Mouse (Mus musculus) MEL (cell line): Measurements from ENCODE around the gene Rorb. TPM values are rescaled to one million over a fixed set of nuclear protein-coding genes. Genes with fewer than 3 reads are reported as not detected.

ENCODE experiments used
- DNase-seq: peaks from one replicate; pipeline ENCODE4 v3.0.0; 2011; ENCODE audit warnings: low read depth, low spot score
- H3K27ac ChIP-seq: 2 replicates; pipeline ENCODE4 v1.5.1; 2012; ENCODE audit warnings: low read depth, mild to moderate bottlenecking, control low read depth, low read length, moderate library complexity; ENCODE audit not compliant: control insufficient read depth
- H3K27me3 ChIP-seq, 2 experiments: fragments of 150-350 bp in 1 of 2; sonication (generic) in 1 of 2; 2 replicates each; pipeline ENCODE4 v1.6.1; 2012; ENCODE audit warnings: low read length in 2 of 2, mild to moderate bottlenecking in 2 of 2, improper control_type of control experiment in 1 of 2, moderate library complexity in 1 of 2; ENCODE audit not compliant: insufficient read depth in 2 of 2, control insufficient read depth in 1 of 2
- H3K36me3 ChIP-seq, 2 experiments: 2 replicates each; pipeline ENCODE4 v1.6.1; 2012 to 2014; ENCODE audit warnings: low read length in 2 of 2, improper control_type of control experiment in 1 of 2, inconsistent platforms in 1 of 2, mild to moderate bottlenecking in 1 of 2; ENCODE audit not compliant: insufficient read depth in 2 of 2, control insufficient read depth in 1 of 2
- H3K4me1 ChIP-seq, 2 experiments: fragments of 150-350 bp in 1 of 2; sonication (generic) in 1 of 2; 2 replicates each; pipeline ENCODE4 v1.6.1; 2012; ENCODE audit warnings: low read length in 2 of 2, improper control_type of control experiment in 1 of 2, mild to moderate bottlenecking in 1 of 2; ENCODE audit not compliant: insufficient read depth in 2 of 2, control insufficient read depth in 1 of 2
- H3K4me3 ChIP-seq, 2 experiments: fragments of 150-350 bp in 1 of 2; sonication (generic) in 1 of 2; 2 replicates each; pipeline ENCODE4 v1.5.1; 2012; ENCODE audit warnings: low read depth in 2 of 2, low read length in 2 of 2, mild to moderate bottlenecking in 2 of 2, moderate library complexity in 2 of 2, control low read depth in 1 of 2, improper control_type of control experiment in 1 of 2; ENCODE audit not compliant: control insufficient read depth in 1 of 2, insufficient read depth in 1 of 2
- H3K79me2 ChIP-seq: 2 replicates; pipeline ENCODE4 v1.6.1; 2012; ENCODE audit warnings: mild to moderate bottlenecking, low read length, moderate library complexity; ENCODE audit not compliant: control insufficient read depth, poor library complexity, insufficient read depth
- H3K9ac ChIP-seq: 2 replicates; pipeline ENCODE4 v1.6.1; 2012; ENCODE audit warnings: low read depth, mild to moderate bottlenecking, control low read depth, low read length, moderate library complexity; ENCODE audit not compliant: control insufficient read depth, poor library complexity, severe bottlenecking
- H3K9me3 ChIP-seq: fragments of 150-350 bp; sonication (generic); replicated peaks from 2 replicates; pipeline ENCODE4 v1.6.1; 2012; ENCODE audit warnings: mild to moderate bottlenecking, low read length, improper control_type of control experiment, moderate library complexity; ENCODE audit not compliant: insufficient read depth
- BHLHE40 ChIP-seq: IDR thresholded peaks from 2 replicates; pipeline ENCODE4 v1.6.1; 2012; ENCODE audit warnings: low read depth, mild to moderate bottlenecking, inconsistent platforms, low read length, improper control_type of control experiment, borderline replicate concordance
- CHD1 ChIP-seq: IDR thresholded peaks from 2 replicates; pipeline ENCODE4 v1.6.1; 2012; ENCODE audit warnings: low read depth, mild to moderate bottlenecking, inconsistent platforms, low read length, improper control_type of control experiment
- CHD2 ChIP-seq: IDR thresholded peaks from 2 replicates; pipeline ENCODE4 v1.6.1; 2011; ENCODE audit warnings: low read length, improper control_type of control experiment
- ELF1 ChIP-seq: IDR thresholded peaks from 2 replicates; pipeline ENCODE4 v1.6.1; 2014; ENCODE audit warnings: low read depth, mild to moderate bottlenecking, inconsistent platforms, low read length, improper control_type of control experiment, moderate library complexity
- EP300 ChIP-seq, 2 experiments: IDR thresholded peaks; 2 replicates each; pipeline ENCODE4 v1.6.1; 2011; ENCODE audit warnings: improper control_type of control experiment in 2 of 2, low read length in 2 of 2, low read depth in 1 of 2, mild to moderate bottlenecking in 1 of 2
- GATA1 ChIP-seq: IDR thresholded peaks from 2 replicates; pipeline ENCODE4 v1.6.1; 2011; ENCODE audit warnings: low read depth, low read length, improper control_type of control experiment
- KAT2A ChIP-seq: conservative IDR thresholded peaks from 2 replicates; pipeline ENCODE4 v1.6.1; 2012; ENCODE audit warnings: low read depth, low read length, improper control_type of control experiment, inconsistent platforms
- MAFK ChIP-seq: IDR thresholded peaks from 2 replicates; pipeline ENCODE4 v1.6.1; 2011; ENCODE audit warnings: low read depth, mild to moderate bottlenecking, low read length, improper control_type of control experiment, borderline replicate concordance
- MAX ChIP-seq: IDR thresholded peaks from 2 replicates; pipeline ENCODE4 v1.6.1; 2011; ENCODE audit warnings: low read length, improper control_type of control experiment
- MAZ ChIP-seq: IDR thresholded peaks from 2 replicates; pipeline ENCODE4 v1.6.1; 2012; ENCODE audit warnings: low read depth, mild to moderate bottlenecking, inconsistent platforms, low read length, improper control_type of control experiment
- MEF2A ChIP-seq: IDR thresholded peaks from 2 replicates; pipeline ENCODE4 v1.6.1; 2014; ENCODE audit warnings: low read depth, mild to moderate bottlenecking, inconsistent platforms, low read length, improper control_type of control experiment; ENCODE audit not compliant: poor library complexity, insufficient replicate concordance, severe bottlenecking; ENCODE audit errors: extremely low read depth
- MXI1 ChIP-seq: IDR thresholded peaks from 2 replicates; pipeline ENCODE4 v1.6.1; 2011; ENCODE audit warnings: mild to moderate bottlenecking, low read depth, low read length, improper control_type of control experiment
- MYB ChIP-seq: IDR thresholded peaks from 2 replicates; pipeline ENCODE4 v1.6.1; 2011; ENCODE audit warnings: mild to moderate bottlenecking, low read depth, low read length, improper control_type of control experiment
- MYC ChIP-seq: IDR thresholded peaks from 2 replicates; pipeline ENCODE4 v1.6.1; 2011; ENCODE audit warnings: low read depth, mild to moderate bottlenecking, low read length, improper control_type of control experiment, moderate library complexity
- NRF1 ChIP-seq: IDR thresholded peaks from 2 replicates; pipeline ENCODE4 v1.6.1; 2014; ENCODE audit warnings: low read depth, mild to moderate bottlenecking, inconsistent platforms, low read length, improper control_type of control experiment, moderate library complexity; ENCODE audit not compliant: poor library complexity, insufficient read depth, severe bottlenecking
- POLR2A ChIP-seq, 2 experiments: IDR thresholded peaks; 2 replicates each; pipeline ENCODE4 v1.6.1; 2011 to 2012; ENCODE audit warnings: low read length in 2 of 2, mild to moderate bottlenecking in 2 of 2, control low read depth in 1 of 2, improper control_type of control experiment in 1 of 2, low read depth in 1 of 2, moderate library complexity in 1 of 2; ENCODE audit not compliant: control insufficient read depth in 1 of 2, insufficient read depth in 1 of 2, poor library complexity in 1 of 2
- SMC3 ChIP-seq: IDR thresholded peaks from 2 replicates; pipeline ENCODE4 v1.6.1; 2011; ENCODE audit warnings: low read depth, low read length, improper control_type of control experiment
- TBP ChIP-seq: IDR thresholded peaks from 2 replicates; pipeline ENCODE4 v1.8.0; 2011; ENCODE audit warnings: low read depth, low read length, improper control_type of control experiment
- TCF12 ChIP-seq: IDR thresholded peaks from 2 replicates; pipeline ENCODE4 v1.6.1; 2014; ENCODE audit warnings: low read depth, mild to moderate bottlenecking, inconsistent platforms, low read length, improper control_type of control experiment, moderate library complexity
- UBTF ChIP-seq: IDR thresholded peaks from 2 replicates; pipeline ENCODE4 v1.6.1; 2012; ENCODE audit warnings: low read depth, mild to moderate bottlenecking, inconsistent platforms, low read length, improper control_type of control experiment, moderate library complexity, borderline replicate concordance; ENCODE audit not compliant: insufficient read depth
- USF1 ChIP-seq: IDR thresholded peaks from 2 replicates; pipeline ENCODE4 v1.6.1; 2014; ENCODE audit warnings: low read depth, mild to moderate bottlenecking, inconsistent platforms, low read length, improper control_type of control experiment, moderate library complexity
- polyA plus RNA-seq, 2 experiments: library from polyadenylated mRNA; stranded (reverse) in 1 of 2; unstranded in 1 of 2; fragments of >175 nt in 1 of 2; fragments of >200 nt in 1 of 2; gene quantifications; 2 replicates each; pipeline versions ENCODE4 v1.2.1 to v1.2.4; 2012; ENCODE audit warnings: low replicate concordance in 2 of 2, low read depth in 1 of 2; ENCODE audit not compliant: insufficient read length in 2 of 2, insufficient read depth in 1 of 2, missing spikeins in 1 of 2
- total RNA-seq: library from RNA; depleted of rRNA; stranded (reverse); fragments of 300-350 nt; gene quantifications from 2 replicates; pipeline ENCODE4 v1.2.3, GENCODE M21; 2012

Rorb gene
- total and polyA plus RNA-seq, 3 experiments, result not detected

DNA sequence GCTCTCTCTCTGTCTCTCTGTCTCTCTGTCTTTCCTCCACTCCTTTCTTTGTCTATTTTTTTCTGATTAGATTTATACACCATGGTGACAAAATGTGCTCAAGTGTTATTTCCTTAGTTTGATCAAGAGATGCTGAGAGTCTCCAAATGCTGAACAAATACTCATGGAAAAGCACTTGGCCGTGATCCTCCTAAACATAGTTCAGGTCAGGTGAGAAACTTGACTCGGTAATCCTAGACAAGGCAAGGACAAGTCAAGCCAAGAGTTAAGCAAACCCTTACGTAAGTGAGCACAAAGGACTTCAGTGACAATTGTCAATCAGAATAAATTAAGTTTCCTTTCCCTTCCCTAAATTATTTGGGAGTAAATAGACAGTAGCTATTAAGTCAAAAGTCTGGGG, 158.2 kb downstream of the Rorb start:
- DNase-seq, result no peak
- no peaks in the 10 kb centered on the region for H3K27me3 ChIP-seq
- no peaks in the 10 kb centered on the region for H3K9me3 ChIP-seq
- no peaks in the 10 kb centered on the region for H3K4me1 ChIP-seq
- H3K4me3 ChIP-seq, result no peak overlapping the region
- H3K27ac ChIP-seq, result no peak overlapping the region
- no peak for TF ChIP-seq MEF2A
- no peak for TF ChIP-seq UBTF
- TF ChIP-seq MYB, result no peak
- TF ChIP-seq POLR2A (IDR thresholded peaks at IDR 0.05; ENCODE audit: control insufficient read depth in 1 of 2, insufficient read depth in 1 of 2, low read depth in 1 of 2, low read length in 2 of 2, poor library complexity in 1 of 2), result no peak
- no peak for TF ChIP-seq KAT2A
- TF ChIP-seq MAZ, result no peak
- TF ChIP-seq GATA1, result no peak
- TF ChIP-seq MAFK, result no peak
- no peak for TF ChIP-seq MXI1
- no peak for TF ChIP-seq TBP
- H3K9ac ChIP-seq, result no peak overlapping the region
- H3K36me3 ChIP-seq, result no peaks in the 10 kb centered on the region
- no peaks in the 10 kb centered on the region for H3K79me2 ChIP-seq

DNA sequence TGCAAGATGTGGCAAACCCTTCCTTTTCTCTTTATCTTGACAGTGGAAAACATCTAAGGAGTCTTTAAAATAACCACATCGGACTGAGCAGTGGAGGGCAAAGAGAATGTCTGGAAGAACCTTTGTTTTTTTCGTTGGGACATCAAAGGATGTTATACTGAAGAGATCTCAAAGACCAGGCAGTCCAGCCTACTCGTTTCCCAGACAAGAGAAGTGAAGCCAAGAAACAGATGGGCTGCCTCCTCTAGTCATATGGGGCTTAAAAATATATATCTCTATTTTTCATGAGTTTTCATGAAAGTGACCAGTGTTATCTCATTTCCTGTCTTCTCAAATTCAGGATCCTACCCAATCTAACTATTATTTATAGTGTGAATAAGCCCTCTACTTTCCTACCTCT, 163.8 kb downstream of the Rorb start:
- Histone ChIP-seq H3K9me3 (no peaks in the 10 kb centered on the region), H3K4me1 (no peaks in the 10 kb centered on the region), H3K4me3 (no peak overlapping the region), H3K36me3 (no peaks in the 10 kb centered on the region), H3K79me2 (no peaks in the 10 kb centered on the region), H3K27me3 (peaks cover 0 to 1% of the 10 kb centered on the region in 2 experiments; a peak in 1 of 4 replicates), H3K9ac (no peak overlapping the region), H3K27ac (no peak overlapping the region)
- TF ChIP-seq CHD2, result no peak
- no peak for TF ChIP-seq MYB
- TF ChIP-seq CHD1, result no peak
- TF ChIP-seq BHLHE40, result no peak
- TF ChIP-seq TCF12, result no peak
- TF ChIP-seq MEF2A, result no peak
- TF ChIP-seq ELF1, result no peak
- TF ChIP-seq EP300 (IDR thresholded peaks at IDR 0.05; ENCODE audit: low read depth in 1 of 2, low read length in 2 of 2), result no peak
- no peak for TF ChIP-seq USF1
- no peak for TF ChIP-seq MYC
- no peak for TF ChIP-seq SMC3
- no peak for TF ChIP-seq NRF1
- no peak for TF ChIP-seq MAX
- no peak for DNase-seq
